Mouse (Mus musculus): ENCODE measurements around the gene Diaph3.
A peak's percentile ranks its signal among the peaks of the same experiment; 100 is the strongest.
"Not testable (repeated sequence)": the region's sequence is repeated elsewhere in the genome, so short reads cannot be mapped to it uniquely, and the experiment has no call there.

The Diaph3 gene

DNA sequence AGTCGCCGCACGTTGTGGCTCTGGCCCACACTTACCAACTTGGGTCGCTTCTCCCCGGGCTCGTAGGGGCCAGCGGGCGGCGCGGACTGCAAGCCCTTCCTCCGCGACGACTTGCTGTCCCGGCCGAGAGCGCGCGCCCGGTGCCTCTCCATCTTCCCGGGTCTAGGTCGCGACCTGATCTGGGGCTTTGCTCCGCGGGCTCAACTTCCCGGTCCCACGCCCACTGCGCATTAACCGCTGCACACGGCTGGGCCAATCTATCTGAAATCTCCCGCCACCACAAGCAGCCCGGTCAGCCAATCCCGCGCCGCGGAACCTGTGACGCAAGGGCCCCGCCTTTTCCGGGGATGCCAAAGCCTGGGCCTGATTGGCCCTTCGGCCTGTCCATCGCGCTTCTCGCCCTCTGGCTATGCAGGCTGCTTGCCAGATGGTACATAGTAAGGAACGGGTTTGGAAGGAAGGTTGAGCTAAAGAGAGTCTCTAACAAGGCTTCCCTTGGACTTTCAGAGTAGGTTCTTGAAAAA, at the start of gene Diaph3:
Diaph3 (minus strand) TSS at position 273 of the 524 bp plus-strand sequence.
- DNase-seq = peak; percentile 93

DNA sequence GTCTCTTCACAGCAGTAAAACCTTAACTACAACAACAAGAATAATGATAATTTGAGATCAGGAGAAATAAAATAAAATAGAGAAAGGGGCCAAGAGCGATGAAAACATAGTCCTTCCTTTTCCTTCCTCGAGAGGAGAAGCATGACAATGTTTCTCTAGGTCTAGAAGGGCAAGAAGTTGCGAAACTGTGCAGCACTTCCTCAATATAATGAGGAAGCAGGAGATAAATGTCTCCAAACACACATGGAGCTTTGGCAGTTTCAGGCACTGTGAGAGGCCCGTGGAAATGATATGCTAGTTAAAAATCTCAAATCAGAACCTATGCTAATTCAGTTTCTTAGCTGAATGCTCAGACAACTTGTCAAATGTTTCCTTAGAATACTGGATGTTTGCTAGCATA, 49.6 kb upstream of the Diaph3 start:
- DNase-seq = no peak

- DNase-seq = no peak
Observed at GRCm38 (mm10) chr14:87171577-87171976, 30.5 kb upstream of the Diaph3 start.

DNA sequence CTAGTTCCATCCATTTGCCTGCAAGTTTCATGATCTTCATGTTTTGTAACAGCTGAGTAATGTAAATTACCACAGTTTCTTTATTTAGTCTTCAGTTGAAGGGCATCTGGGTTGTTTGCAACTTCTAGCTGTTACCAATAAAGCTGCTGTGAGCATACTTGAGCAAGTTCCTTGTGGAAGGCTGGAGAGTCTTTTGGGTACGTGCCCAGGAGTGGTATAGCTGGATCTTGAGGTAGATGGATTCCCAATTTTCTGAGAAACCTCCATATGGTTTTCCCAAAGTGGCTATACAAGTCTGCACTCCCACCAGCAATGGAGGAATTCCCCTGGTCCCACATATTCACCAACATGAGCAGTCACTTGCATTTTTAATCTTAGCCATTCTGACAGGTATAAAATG, 28.1 kb upstream of the Diaph3 start:
- DNase-seq = no peak

DNA sequence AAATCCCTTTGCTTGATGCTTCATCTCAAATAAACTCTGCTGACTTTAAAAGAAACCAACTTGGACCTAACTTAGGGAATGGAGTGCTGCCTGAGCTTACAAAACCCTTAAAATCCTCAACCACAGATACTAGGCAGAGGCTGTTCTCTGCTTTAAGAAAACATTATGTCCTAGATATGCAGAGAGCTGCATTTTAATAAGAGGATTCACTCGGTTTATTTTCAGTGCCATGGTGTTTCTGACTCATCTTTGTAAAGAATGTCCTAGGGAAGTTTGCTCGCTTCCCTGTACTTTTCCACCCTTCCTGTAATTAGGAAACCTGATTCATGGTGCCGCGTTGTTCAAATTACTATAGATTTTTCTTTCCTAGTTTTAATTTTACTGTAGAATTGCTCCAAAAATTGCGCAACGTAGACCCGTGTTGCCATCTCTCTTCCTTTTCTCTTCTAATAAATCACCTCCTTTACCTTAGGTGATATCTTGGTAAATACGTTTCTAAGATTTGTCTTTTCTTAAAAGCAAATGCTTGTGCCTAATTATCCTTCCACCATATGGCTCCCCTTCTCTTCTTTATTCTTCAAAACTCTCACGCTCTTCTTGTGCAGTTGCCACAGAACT, 14.7 kb upstream of the Diaph3 start:
- no peak for DNase-seq

DNA sequence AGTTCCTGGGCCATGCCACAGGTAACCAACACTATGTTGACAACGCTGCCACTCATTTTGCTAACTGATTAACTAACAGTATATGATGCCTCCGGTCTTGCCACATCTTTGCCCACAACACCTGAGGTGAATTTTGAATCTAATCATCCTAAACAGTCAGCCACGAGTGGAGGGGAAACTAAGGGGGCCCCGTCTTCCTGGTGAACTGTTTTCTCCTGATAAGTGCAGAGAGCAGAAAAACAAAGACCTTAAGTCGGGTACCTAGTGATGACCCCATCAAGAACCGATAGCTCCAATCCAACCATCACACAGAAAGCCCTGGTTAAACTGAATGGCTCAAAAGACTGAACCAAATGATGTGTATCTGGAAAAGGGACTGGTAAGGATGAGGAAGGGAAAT, 8.6 kb upstream of the Diaph3 start:
- no peak for DNase-seq

GRCm38 (mm10) chr14:87146704-87147103, 5.7 kb upstream of the Diaph3 start:
- no peak for DNase-seq

DNA sequence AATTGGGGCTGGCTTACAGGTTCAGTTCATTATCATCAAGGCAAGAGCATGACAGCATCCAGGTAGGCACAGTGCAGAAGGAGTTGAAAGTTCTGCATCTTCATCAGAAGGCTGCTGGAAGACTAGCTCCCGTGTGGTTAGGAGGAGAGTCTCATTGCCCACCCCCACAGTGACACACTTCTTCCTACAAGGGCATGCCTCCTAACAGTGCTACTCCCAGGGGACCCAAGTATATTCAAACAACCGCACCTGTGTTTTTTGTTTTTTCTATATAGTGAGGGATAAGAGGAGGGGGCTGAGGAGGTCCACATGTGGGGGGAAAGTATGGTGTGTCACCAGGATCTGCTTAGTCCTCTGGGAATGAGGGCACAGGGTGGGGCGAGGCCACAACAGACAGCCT, 4.3 kb upstream of the Diaph3 start:
- no peak for DNase-seq

DNA sequence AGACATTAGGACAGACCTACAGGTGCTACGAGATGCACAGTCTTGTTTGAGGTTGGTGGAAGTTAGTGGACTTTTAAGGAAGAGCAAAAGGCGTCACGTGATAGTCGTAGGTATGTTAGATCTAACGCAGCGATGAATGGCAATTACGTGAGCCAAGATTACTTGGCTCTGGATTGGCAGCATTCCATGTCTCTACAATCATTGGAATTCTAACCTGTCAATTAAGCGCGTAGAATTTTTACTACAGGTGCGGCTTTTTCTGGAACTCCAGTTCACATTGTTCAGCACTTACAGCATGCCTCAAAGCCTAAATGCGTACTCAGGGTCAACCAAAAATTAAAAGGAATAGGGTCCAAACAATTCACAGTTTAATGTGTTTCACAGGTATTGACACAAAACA, 742 bp upstream of the Diaph3 start:
- DNase-seq = no peak

DNA sequence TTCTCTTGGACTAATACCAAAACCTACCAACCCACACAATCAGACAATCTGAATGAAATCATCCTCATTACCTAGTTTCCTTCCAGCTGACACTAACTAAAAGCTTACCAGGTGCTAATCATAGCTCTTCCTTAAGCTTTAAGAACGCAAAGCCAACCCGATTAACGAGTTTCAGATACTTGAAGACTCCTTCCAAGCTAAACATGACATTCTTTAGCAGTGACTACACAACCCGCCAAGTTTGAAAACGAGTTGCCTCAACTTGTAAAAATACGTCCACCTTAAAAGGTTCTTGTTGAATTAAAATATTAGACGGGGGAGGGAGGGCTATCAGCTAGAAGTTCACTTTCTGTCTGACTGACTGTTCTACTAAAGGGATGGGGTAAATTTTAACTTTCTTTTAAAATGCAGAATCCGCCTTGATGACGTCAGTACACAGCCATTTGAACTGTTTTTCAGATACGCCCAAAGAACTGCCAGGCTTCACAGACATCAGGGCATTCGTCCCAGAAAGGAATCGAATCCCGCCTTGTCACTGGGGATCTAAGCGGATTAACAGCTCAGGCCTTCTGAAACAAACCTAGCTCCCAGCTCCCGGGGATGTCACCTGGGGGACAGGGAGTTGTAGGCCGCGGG, 590 bp downstream of the Diaph3 start:
- DNase-seq = no peak

- no peak for DNase-seq
Observed at GRCm38 (mm10) chr14:87126076-87126639, 14.9 kb downstream of the Diaph3 start.

DNA sequence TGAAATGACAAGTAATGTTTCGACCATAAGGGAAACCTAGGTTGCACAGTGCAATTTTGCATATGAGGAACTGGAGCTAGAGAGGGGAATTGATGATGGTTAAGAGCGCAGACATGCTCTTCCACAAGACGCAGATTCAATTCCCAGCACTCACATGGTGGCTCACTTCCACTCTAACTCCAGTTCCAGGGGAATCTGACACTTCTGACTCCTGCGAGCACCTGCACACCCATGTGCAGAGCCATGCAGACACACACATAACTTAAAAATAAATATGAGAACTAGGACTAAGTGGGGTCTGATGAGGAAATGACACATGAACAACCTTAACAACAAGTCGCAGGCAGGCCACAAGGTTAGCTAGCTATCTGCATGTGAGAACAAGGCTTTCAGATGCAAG, 15.5 kb downstream of the Diaph3 start:
- no peak for DNase-seq

DNA sequence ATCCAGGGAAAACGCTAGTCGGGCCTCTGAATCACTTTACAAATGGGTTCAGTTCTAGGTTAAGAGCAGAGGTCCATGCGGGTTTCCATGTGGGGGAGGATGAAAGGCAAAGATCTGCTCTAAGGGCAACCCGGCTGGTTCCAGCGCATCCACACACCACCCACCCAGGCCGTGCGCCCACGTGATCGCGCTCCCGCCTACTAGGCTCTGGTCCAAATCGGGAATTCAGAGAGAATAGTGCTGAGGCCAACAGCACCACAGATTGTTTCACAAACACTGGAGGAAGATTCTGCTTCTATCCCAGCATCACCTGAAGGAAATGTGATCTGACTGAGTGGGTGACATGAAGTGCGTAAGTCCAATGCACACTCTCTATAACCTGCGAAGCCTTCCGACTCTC, 17.9 kb downstream of the Diaph3 start:
- DNase-seq = no peak

DNA sequence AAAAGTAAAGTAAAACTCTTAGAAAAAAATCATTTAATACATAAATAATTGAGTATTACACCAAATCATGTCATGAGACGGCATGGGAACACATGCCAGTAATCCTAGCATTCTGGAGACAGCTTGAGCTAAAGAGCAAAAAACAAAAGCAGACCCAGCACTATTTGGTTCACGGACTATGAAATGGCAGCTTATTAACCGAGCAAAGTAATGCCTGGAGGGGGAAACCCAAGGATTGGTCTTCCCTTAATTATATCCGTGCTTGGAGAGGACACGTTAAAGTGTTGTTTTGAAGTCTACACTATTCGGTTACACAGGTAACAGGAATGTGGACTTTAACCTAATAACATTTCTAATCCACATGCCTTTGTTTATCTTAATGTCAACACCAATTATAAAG, 19.2 kb downstream of the Diaph3 start:
- no peak for DNase-seq

DNA sequence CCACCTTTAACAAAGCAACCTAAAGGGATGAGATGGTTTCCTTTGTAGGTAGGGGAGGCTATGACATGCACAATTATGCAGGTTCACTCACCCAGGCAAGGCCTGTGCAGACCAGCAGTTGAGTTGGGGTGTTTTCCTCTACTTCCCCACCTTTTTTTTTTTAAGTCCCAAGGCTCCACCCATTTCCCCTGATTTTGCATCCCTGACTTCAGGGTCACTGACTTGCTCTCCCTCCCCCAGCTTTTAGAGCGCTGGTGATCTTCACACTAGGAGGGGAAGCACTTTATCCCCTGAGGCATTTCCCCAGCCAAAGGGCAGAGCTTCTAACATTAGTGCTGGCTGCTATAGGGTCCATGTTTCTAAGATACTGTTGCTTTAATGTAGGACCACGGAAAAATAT, 30.4 kb downstream of the Diaph3 start:
- DNase-seq = no peak

DNA sequence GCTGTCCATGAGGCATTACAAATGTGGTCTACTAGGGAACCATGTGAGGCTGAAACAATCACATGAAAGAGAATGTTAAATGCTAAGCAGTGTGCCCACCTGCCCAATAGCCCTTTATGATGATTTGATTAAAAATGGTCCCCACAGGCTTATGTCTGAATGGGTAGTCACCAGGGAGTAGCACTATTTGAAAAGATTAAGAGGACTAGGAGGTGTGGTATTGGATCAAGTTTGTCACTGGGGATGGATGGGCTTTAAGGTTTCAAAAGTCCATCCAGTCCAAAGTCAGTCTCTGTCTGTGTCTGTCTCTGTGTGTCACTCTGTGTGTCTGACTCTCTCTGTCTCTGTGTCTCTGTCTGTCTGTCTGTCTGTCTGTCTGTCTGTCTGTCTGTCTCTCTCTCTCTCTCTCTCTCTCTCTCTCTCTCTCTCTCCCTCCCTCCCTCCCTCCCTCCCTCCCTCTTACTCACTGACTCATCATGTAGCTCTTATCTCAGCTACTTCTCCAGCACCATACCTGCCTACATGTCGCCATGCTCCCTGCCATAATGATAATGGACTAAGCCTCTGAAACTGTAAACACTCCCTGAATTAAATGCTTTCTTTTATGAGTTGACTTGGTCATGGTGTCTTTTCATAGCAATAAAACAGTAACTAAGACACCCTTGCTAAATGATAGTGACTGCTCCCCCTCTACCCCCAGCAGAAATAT, 41.5 kb downstream of the Diaph3 start:
- DNase-seq = no peak

GRCm38 (mm10) chr14:87098093-87098492, 42.9 kb downstream of the Diaph3 start:
- no peak for DNase-seq

- no peak for DNase-seq
Observed at GRCm38 (mm10) chr14:87091522-87091921, 49.5 kb downstream of the Diaph3 start.

- no peak for DNase-seq
Observed at GRCm38 (mm10) chr14:87091108-87091507, 49.9 kb downstream of the Diaph3 start.

- no peak for DNase-seq
Observed at GRCm38 (mm10) chr14:87088928-87089327, 52.1 kb downstream of the Diaph3 start.

- DNase-seq = no peak
Observed at GRCm38 (mm10) chr14:87088456-87088855, 52.6 kb downstream of the Diaph3 start.

GRCm38 (mm10) chr14:87087996-87088395, 53.0 kb downstream of the Diaph3 start:
- DNase-seq = no peak

DNA sequence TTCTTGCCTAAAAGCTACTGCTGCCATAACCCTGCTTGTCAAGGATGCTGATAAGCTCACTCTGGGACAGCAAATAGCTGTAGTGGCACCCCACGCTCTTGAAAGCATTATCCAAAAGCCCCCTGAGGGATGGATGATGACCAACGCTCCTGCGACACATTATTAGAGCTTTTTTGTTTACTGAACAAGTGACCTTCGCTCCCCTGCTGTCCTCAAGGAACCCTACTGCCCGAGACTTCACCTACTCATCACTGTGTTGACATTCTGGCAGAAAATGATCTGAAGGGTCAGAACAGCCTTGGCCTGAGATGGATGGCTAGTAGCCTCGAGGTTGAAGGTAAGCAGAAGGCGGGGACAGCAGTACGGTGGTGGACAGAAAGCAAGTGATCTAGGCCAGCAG, 56.1 kb downstream of the Diaph3 start:
- not testable (repeated sequence) for DNase-seq

- DNase-seq = no peak
Observed at GRCm38 (mm10) chr14:87083911-87084310, 57.1 kb downstream of the Diaph3 start.
